Mouse (Mus musculus): ENCODE data around the gene Olfr699. TPM values are rescaled to one million over a fixed set of nuclear protein-coding genes. Genes with fewer than 3 reads are reported as not detected.

Olfr699 gene
- polyA plus RNA-seq, 1 experiment, result not detected

- 87% methylated on average over 5 of the region's 5 CpGs for WGBS
- Histone ChIP-seq H3K4me3 (ENCODE audit: insufficient read depth, low read depth, low read length) (no peak overlapping the region), H3K4me1 (ENCODE audit: control insufficient read depth, insufficient read depth, low read length) (no peaks in the 10 kb centered on the region), H3K27ac (ENCODE audit: insufficient read depth, low read depth, low read length) (no peak overlapping the region)
- TF ChIP-seq POLR2A (IDR thresholded peaks at IDR 0.05; ENCODE audit: insufficient read depth, low read depth, low read length) (no peak), CTCF (IDR thresholded peaks at IDR 0.05; ENCODE audit: insufficient read depth, low read depth, low read length) (no peak)
Measured at GRCm38 (mm10) chr7:106745811-106746210, 47.2 kb downstream of the Olfr699 start.

GRCm38 (mm10) chr7:106742343-106742742 is 50.7 kb downstream of the Olfr699 start, which contains the start of gene Olfr697:
Olfr697 (minus strand) TSS chr7:106742443.
- no peak for TF ChIP-seq CTCF (IDR thresholded peaks at IDR 0.05; ENCODE audit: insufficient read depth, low read depth, low read length)
- TF ChIP-seq POLR2A (IDR thresholded peaks at IDR 0.05; ENCODE audit: insufficient read depth, low read depth, low read length), result no peak
- Histone ChIP-seq H3K4me3 (ENCODE audit: insufficient read depth, low read depth, low read length) (no peak within 1 kb of the TSS), H3K27ac (ENCODE audit: insufficient read depth, low read depth, low read length) (no peak within 1 kb of the TSS), H3K4me1 (ENCODE audit: control insufficient read depth, insufficient read depth, low read length) (no peaks in the 10 kb centered on the region)
- 81% methylated on average over 1 of the region's 1 CpGs for WGBS

Other genes with a start within 250 kb of the Olfr699 start
- not detected in 2 replicates for gene Olfr693, start 112.6 kb downstream of the Olfr699 start, polyA plus RNA-seq (2012; ENCODE audit: insufficient read depth, insufficient read length, low replicate concordance, missing spikeins)
- not detected in 2 replicates for gene Olfr694, start 101.4 kb downstream of the Olfr699 start, polyA plus RNA-seq (2012; ENCODE audit: insufficient read depth, insufficient read length, low replicate concordance, missing spikeins)
- not detected in 2 replicates for gene Olfr695, start 76.8 kb downstream of the Olfr699 start, polyA plus RNA-seq (2012; ENCODE audit: insufficient read depth, insufficient read length, low replicate concordance, missing spikeins)
- not detected in 2 replicates for gene Olfr697, start 50.8 kb downstream of the Olfr699 start, polyA plus RNA-seq (2012; ENCODE audit: insufficient read depth, insufficient read length, low replicate concordance, missing spikeins)
- gene Olfr698, start 37.8 kb downstream of the Olfr699 start, polyA plus RNA-seq (2012; ENCODE audit: insufficient read depth, insufficient read length, low replicate concordance, missing spikeins), result not detected in 2 replicates
- gene Olfr700, start 15.6 kb upstream of the Olfr699 start, polyA plus RNA-seq (2012; ENCODE audit: insufficient read depth, insufficient read length, low replicate concordance, missing spikeins), result not detected in 2 replicates
- gene Olfr701, start 20.9 kb upstream of the Olfr699 start, polyA plus RNA-seq (2012; ENCODE audit: insufficient read depth, insufficient read length, low replicate concordance, missing spikeins), result not detected in 2 replicates
- not detected in 2 replicates for gene Olfr702, start 40.7 kb upstream of the Olfr699 start, polyA plus RNA-seq (2012; ENCODE audit: insufficient read depth, insufficient read length, low replicate concordance, missing spikeins)
- gene Olfr703, start 50.2 kb upstream of the Olfr699 start, polyA plus RNA-seq (2012; ENCODE audit: insufficient read depth, insufficient read length, low replicate concordance, missing spikeins), result not detected in 2 replicates
- gene Olfr704, start 70.0 kb upstream of the Olfr699 start, polyA plus RNA-seq (2012; ENCODE audit: insufficient read depth, insufficient read length, low replicate concordance, missing spikeins), result not detected in 2 replicates
- not detected in 2 replicates for gene Olfr705, start 83.7 kb upstream of the Olfr699 start, polyA plus RNA-seq (2012; ENCODE audit: insufficient read depth, insufficient read length, low replicate concordance, missing spikeins)
- gene Olfr706, start 95.0 kb upstream of the Olfr699 start, polyA plus RNA-seq (2012; ENCODE audit: insufficient read depth, insufficient read length, low replicate concordance, missing spikeins), result not detected in 2 replicates
- gene Olfr707, start 108.0 kb upstream of the Olfr699 start, polyA plus RNA-seq (2012; ENCODE audit: insufficient read depth, insufficient read length, low replicate concordance, missing spikeins), result not detected in 2 replicates
- gene Olfr1532-ps1, start 114.8 kb upstream of the Olfr699 start, polyA plus RNA-seq (2012; ENCODE audit: insufficient read depth, insufficient read length, low replicate concordance, missing spikeins), result not detected in 2 replicates
- not detected in 2 replicates for gene Olfr709-ps1, start 139.0 kb upstream of the Olfr699 start, polyA plus RNA-seq (2012; ENCODE audit: insufficient read depth, insufficient read length, low replicate concordance, missing spikeins)
- not detected in 2 replicates for gene Olfr710, start 155.1 kb upstream of the Olfr699 start, polyA plus RNA-seq (2012; ENCODE audit: insufficient read depth, insufficient read length, low replicate concordance, missing spikeins)
- gene Olfr6, start 170.7 kb upstream of the Olfr699 start, polyA plus RNA-seq (2012; ENCODE audit: insufficient read depth, insufficient read length, low replicate concordance, missing spikeins), result not detected in 2 replicates
- not detected in 2 replicates for gene Olfr711, start 182.3 kb upstream of the Olfr699 start, polyA plus RNA-seq (2012; ENCODE audit: insufficient read depth, insufficient read length, low replicate concordance, missing spikeins)
- gene Olfr2, start 212.9 kb upstream of the Olfr699 start, polyA plus RNA-seq (2012; ENCODE audit: insufficient read depth, insufficient read length, low replicate concordance, missing spikeins), result not detected in 2 replicates
- gene Olfr713, start 238.0 kb upstream of the Olfr699 start, polyA plus RNA-seq (2012; ENCODE audit: insufficient read depth, insufficient read length, low replicate concordance, missing spikeins), result not detected in 2 replicates